Mouse (Mus musculus): ENCODE data around the gene Zfp189.

Zfp189 gene

GRCm38 (mm10) chr4:49539665-49540064 lies 18.7 kb downstream of the Zfp189 start:
- DNase-seq, result no peak

GRCm38 (mm10) chr4:49540966-49541365 lies 20.0 kb downstream of the Zfp189 start:
- no peak for DNase-seq

DNA sequence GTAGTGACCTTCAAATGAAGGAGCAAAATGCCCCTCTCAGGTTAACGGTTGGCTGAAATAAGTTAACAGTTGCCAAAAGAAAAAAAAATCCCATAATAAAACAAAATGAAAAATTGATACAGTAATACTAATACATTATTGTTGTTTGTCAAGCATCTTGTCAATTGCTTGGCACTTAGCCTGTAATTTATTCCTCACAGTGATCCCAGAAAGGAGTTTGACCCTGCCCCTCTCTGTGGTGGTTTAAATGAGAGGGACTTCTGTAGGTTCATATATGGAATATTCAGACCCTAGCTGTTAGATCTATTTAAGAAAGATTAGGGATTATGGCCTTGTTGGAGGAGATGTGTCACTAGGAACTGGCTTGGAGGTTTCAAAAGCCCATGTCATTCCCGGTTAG lies 25.1 kb downstream of the Zfp189 start:
- no peak for DNase-seq

DNA sequence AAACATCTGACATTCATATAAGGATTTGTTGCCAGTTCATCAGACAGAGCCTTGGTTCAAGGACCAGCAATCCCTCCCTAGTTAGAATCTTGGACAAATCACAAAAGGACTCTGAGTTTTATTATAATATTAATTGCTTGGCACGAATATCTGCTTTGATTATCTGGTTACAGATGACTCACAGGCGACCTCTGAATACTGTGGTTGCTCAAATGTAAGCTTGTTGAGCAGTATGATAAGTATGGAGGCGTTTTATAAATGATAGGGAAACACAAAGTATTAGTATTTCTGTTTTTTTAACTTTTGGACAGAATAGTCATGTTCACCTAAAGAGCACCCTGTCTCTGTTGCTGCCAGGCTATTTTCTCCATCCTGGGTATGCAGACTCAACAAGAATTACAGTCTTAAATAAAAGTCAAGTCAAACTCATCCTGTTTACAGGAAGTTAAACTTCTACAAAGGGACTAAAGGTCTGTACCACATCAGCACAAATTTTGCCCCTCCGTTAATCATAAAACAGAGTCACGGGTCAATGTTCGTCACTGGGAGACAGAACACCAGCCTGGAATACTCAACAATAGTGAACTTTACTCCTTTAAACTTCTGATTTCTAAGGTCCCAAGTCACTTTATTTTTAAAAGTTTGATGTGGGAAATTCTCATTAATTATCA lies 26.0 kb downstream of the Zfp189 start:
- DNase-seq, result no peak

DNA sequence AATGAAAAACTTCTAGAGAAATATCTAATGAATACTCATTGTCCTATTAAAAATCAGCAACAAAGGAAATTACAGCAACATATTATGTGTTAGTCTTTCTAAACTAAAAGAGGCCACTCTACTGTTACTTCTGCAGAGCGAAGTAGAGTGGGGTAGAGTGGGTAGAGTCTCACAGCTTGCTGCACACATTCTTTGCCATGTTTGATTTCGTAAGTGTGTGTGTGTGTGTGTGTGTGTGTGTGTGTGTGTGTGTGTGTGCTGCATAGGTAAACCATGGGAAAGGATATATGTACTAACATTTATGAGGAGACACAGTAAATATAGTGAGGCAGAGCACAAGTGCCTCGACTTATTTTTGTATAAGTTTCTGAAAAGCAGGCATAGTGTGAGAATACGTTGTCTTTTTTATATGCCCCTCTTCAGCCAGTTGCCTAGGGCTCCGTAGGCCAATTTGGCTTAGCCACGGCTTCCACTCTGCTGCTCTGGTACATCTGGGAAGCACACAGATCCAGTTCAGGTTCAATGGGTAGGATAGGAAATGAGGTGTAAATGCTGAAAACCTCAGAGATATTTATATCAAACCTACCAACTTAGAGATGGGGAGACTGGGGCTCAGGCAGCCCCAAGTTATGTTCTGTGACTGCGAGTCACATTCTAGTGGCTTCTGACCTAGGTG lies 26.7 kb downstream of the Zfp189 start:
- DNase-seq, result no peak

DNA sequence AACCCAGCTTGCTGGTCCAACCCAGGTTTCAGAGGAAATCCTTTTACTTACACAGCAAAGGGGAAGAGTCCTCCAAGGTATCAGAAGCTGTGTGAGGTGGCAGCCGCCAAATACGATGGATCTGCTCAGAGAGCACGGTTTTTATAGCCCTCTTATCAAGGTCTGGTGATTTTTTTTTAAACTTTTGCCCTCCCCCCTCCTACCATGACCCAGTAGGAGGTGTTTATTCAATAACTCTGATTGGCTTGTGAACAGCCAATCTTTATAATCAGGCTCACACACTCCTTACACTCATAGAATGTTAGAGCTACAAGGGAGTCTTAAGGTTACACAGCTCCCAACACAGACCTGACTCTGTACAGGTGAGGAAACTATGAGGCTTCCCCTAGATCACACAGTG lies 28.4 kb downstream of the Zfp189 start, which contains the start of gene Aldob:
TSS of gene Aldob (minus strand) at position 164 of the 400 bp plus-strand sequence.
- DNase-seq, result no peak

GRCm38 (mm10) chr4:49553380-49553779 lies 32.4 kb downstream of the Zfp189 start:
- no peak for DNase-seq

GRCm38 (mm10) chr4:49557375-49557774 lies 36.4 kb downstream of the Zfp189 start:
- no peak for DNase-seq

DNA sequence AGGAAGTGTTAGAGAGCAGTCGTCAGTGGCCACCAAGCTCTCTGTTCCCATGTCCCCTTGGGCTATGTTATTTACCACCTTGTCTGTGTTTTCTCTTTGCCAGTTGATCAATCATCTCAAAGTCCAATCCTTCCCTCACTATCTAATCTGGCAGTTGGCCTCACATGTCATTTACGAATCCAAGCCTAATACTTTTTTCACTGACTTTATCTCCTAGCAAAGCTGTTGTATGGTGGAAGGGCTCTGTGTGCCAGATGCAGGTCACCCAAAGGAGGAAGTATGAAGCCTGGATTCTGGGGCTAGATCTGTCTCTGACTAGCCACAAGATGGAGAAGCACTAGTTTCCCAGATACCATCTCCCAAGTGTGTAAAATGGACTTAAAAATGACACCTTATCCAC lies 37.2 kb downstream of the Zfp189 start:
- no peak for DNase-seq

- DNase-seq, result no peak
These were observed 39.2 kb downstream of the Zfp189 start for GRCm38 (mm10) chr4:49559915-49560772.

GRCm38 (mm10) chr4:49567613-49568012 lies 46.6 kb downstream of the Zfp189 start:
- peak; percentile 35 for DNase-seq

DNA sequence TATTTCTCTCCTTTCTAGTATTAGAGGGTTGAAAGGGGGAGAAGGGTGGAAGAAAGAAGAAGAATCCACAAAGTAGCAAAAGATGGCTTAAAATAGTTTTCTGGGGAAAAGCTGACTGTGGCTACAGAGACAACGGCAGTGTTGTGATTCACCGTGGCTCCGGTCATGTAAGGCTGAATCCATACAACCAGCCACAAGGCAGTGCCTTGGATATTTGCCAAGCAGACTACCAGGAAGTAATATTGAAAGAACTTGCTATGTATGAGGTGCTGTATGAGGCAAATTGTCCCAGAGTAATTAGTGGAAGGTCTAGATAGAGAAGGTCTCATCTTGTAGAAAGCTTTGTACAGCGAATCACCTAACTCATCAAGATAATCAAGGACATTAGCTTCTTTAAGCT lies 51.2 kb downstream of the Zfp189 start:
- no peak for DNase-seq

Data from thymus, postnatal 4 days (tissue).